Mouse (Mus musculus): ENCODE measurements around the gene Sez6l2.

DNA sequence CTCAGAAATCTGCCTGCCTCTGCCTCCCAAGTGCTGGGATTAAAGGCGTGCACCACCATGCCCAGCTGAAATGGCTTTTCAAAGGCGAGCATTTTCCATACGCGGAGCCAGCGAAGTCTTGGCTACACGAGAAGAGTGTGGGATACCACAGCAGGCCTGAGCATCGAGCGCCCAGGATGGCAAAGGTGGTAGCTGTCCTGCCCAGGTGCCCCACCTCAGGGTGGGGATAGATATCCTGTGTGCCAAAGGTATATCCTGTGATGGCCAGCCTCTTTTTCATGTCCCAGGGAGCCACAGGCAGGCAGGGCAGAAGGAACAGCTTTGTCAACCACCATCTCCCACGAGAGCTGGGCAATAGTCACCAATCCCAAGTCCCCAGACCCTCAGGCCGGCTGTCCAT is 62.5 kb downstream of the Sez6l2 start:
- TF ChIP-seq CTCF (IDR thresholded peaks at IDR 0.05; ENCODE audit: low read depth, low read length) = no peak
- TF ChIP-seq GATA1 (IDR thresholded peaks at IDR 0.05; ENCODE audit: borderline replicate concordance, low read length) = no peak
- no peak for TF ChIP-seq TAL1 (conservative IDR thresholded peaks at IDR 0.05; ENCODE audit: low read depth, low read length)
- TF ChIP-seq POLR2AphosphoS5 (IDR thresholded peaks at IDR 0.05; ENCODE audit: insufficient replicate concordance, low read depth, low read length) = no peak

Data from G1E (cell line).